Mouse (Mus musculus) thymus, adult 2 months (tissue): ENCODE results near the gene Ppp1r1a.

Experiments
- CTCF ChIP-seq: fragments of 200-500 bp; IDR thresholded peaks from 2 replicates; pipeline ENCODE4 v1.5.1; 2012; ENCODE audit warnings: mild to moderate bottlenecking, control low read depth, low read length, moderate library complexity, borderline replicate concordance; ENCODE audit not compliant: control insufficient read depth, poor library complexity, insufficient read depth; ENCODE audit errors: extremely low read depth
- POLR2A ChIP-seq: fragments of 200-500 bp; IDR thresholded peaks from 2 replicates; pipeline ENCODE4 v1.6.1; 2012; ENCODE audit warnings: mild to moderate bottlenecking, low read length, control low read depth, moderate library complexity; ENCODE audit not compliant: control insufficient read depth, poor library complexity, insufficient read depth; ENCODE audit errors: extremely low read depth

DNA sequence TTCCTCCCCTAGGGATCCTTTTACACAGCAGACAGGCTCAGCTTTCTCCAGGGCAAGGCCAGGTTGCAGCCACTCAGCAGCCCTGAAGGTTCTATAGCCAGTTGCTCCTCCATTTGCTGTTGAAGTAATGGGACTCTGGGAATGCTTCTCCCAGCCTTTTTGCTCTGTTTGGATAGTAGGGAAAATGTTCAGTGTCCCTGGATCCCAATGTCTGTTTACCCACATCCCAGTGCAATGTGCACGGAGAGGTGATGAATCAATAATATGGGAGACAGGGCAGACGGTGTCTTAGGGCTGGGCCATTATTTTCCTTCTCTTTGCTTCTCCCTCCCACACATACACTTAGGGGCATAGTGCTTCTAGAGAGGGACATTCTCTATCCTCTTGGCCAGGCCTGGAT lies 1.5 kb upstream of the Ppp1r1a start:
- no peak for TF ChIP-seq CTCF
- TF ChIP-seq POLR2A, result no peak
